Mouse (Mus musculus) cerebellum, postnatal 4 days (tissue): Measurements from ENCODE around the gene Nfrkb.

Experiments
- DNase-seq, 2 experiments: peaks; one replicate each; pipeline ENCODE4 v3.0.0; 2022; ENCODE audit warnings: low spot score in 2 of 2, mixed read lengths in 1 of 2

Gene Nfrkb

DNA sequence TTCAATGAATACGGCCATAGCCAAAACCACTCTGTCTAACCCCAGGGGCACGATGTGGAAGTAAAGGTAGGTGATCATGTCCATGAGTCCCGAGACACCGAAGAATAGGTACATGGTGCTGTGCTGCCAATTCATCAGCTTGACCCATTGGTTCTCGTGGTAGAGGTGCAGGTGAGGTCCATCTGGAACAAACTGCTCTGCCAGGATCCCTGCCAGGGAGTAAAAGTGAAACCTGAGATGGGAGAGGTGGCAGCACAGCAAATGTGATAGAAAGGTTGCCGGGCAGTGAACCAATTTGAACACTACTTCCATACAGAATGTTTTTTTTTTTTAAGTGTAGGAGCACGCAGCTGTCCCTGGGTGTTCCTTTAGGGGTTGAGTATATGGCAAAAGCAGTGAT lies 43.0 kb downstream of the Nfrkb start:
- DNase-seq, result no peak

DNA sequence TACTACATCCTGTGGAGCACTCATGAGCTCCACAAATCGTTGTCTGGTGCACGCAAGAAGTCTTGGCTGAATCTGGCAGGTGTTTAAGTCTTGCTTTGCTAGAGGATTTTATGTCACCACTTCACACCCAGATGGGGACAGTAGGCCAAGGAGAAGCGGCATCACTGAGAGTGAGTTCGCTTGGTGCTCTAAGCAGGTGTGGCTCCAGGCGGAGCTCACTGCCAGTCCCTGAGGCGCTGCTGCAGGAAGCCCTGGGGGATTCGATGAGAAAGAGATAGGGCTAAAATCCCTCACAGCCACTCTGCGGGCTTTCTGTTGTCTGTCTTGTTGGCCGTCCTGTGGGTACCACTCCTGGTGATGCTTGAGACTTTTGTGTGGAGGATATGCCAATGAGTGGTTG lies 44.0 kb downstream of the Nfrkb start:
- DNase-seq, result no peak

DNA sequence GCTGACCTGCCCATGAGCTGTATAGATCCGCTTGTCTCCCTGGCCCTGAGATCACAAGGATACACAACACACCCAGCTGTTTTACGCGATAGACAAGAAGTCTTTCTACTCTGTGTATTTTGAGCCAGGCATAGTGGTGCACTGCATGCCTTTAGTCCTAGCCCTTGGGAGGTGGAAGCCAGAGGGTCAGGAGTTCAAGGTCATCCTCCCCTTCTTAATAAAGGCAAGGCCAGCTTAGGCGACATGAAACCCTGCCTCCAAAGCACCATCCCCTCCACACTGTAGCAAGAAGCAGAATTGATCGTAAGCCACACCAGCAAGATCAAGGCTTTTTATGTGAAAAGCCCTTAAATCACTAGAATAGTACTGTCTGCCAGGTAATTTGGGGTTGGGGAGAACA lies 45.8 kb downstream of the Nfrkb start:
- no peak for DNase-seq

DNA sequence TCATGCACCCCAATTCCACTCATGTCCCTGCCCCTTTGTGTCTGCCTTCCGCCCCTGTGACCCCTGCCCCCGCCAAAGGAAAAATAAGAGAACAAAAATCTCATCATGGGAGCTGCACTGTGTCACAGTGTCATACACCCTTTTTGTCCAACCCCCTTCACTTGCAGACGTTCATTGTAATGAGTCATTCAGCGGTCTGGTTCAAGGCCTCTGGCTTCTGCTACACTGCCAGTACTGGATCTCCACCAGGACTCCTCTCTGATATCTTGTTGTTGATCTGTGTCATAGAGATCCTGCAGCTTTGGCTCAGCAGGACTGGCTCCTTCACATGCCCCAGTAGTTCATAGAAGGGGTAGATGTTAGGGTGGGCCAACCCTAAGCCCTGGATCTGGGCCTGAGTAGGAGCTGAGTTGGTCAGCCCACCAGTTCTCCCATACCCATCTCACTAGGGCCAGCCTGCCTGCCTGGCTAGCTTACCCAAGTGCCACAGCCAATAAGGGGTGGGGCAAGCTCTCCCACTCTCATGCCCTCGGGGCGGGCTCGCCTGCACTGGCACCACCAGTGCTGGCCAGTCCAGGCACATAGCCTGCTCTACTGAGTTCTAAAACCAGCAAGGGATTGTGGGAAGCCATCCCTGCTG lies 46.5 kb downstream of the Nfrkb start:
- no peak for DNase-seq

DNA sequence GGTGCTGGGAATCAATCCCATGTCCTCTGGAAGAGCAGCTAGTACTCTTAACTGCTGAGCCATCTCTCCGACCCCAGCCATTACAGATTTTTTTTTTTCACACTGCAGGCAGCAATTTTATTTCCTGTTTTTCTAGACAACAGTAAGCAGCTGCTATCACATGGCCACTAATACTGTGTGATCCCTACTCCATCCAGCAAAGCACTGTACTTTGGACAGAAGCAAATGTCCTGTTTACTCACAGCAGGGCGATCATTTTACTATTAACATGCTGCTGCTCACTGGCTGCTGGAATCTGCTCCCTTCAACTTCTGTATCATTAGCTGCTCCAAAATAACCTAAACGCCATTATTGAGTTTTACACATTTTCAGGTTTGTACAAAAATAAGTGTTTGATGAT lies 47.4 kb downstream of the Nfrkb start:
- no peak for DNase-seq

DNA sequence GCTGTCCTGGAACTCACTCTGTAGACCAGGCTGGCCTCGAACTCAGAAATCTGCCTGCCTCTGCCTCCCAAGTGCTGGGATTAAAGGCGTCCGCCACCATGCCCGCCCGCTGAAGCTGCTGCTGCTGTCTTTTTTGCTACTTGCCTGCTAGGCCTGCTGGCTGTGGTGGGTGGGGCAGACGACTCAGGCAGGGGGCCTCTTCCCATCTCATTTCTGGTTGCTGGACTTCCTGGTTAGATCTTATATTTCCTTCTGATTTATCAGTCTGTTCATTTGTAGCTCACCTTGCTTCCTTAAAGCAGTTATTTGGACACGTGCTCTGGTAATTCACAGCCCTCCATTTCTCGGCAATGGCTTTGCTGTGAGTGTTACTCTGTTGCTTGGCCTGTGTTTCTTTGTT lies 49.4 kb downstream of the Nfrkb start:
- DNase-seq, result no peak

DNA sequence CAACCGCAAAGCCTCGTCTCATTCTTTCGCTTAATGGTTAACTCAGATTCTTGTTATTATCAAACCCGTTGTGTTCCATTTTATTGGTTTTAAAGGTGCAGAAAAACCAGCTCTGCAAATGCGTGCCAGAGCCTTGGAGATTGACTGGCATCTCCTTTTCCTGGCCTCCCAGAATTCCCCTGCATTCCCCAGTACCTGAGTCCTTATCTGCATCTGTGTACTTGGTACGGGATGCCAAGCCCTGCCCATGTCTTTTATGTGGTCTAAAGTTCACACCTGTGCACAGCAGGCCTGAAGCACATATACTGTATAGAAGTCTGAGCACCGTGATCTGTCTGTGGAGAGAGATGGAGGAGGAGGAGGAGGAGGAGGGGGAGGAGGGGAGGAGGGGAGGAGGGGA lies 51.9 kb downstream of the Nfrkb start:
- DNase-seq, result no peak

DNA sequence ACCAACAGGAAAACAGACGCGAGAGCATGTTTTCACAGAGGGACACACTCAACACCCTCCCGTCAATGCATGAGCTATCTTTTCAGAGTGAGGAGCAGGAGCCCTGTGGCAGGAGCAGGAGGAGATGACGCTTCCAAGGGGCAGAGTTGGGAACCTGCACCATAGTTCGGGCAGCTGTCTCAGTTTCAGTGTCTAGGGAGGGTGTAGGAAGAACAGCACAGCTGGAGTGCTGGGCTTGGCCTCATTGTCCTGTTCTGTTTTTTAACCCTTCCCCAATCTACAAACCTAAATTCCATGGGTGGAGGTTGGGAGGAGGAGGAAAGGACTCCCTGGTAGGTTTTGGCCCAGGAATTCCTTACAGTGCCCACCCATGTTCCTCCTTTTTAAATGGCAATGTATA lies 52.8 kb downstream of the Nfrkb start:
- no peak for DNase-seq

DNA sequence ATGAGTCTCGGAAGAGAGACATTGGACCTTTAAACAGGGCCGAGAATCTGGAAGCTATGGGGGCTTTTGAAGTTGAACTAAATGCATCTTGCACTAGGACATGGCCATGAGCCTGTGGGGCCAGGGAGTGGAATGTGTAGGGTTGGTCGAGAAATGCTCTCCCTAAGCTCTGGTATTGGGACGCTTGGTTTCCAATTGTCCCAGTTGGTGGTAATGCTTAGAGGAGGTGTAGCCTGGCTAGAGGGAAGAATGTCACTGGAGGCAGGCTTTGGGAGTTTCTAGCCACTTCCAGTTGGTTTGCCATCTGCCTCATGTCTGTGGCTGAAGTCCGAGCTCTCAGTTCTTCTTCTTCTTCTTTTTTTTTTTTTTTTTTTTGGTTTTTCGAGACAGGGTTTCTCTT lies 53.3 kb downstream of the Nfrkb start:
- DNase-seq, result no peak

DNA sequence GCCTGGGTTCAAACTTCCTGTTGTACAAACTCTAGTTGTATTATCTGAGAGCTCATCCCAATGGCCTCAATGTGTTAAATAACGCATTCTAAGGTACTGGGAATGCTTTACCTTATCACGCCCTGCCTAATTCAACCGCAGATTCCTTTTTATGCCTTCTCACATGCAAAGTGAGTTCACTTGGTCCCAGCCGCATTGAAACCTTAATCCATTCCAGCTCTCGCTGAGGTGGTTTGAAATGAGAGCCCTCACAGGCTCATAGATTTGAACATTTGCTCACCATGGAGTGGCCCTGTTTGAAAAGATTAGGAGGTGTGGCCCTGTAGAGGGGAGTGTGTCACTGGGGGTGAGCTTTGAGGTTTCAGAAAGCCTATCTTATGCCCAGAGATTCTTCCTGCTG lies 54.4 kb downstream of the Nfrkb start:
- no peak for DNase-seq

DNA sequence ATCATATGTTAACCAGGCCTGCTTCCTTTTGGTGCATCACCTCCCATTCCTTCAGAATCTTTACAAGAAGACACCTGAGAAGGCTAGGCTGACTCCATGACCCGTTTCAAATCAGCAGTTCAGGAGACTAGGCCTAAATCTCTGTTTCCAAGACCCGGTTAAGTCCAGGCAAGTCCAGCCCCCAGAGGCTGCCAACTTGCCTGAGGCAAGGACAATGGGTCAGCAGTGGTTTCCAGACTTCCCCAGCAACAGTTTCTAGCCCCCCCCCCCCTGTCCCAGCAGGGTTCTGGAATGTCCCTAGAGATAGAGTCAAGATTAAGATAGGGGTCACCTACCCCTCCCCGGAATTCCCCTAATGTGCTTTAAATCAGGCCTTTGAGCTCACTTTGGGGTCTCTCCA lies 55.5 kb downstream of the Nfrkb start:
- no peak for DNase-seq

DNA sequence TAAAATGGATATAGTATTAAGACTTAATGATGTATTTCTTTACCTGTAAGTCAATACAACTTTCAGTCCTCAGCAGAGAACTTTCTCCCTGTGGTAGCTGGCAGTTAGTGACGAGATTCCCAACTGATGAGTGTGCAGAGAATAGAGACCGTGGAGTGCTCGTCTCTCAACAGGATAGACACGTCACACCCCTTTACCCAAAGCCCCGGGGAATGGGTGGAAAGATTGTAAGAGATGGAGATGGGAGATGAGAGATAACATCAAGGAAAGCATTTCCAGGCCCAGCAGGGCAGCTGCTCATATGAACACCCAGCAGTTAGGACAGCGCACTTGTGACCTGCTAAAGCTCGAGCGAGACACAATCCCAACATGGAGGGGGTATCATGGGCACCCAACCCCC lies 58.2 kb downstream of the Nfrkb start:
- no peak for DNase-seq

DNA sequence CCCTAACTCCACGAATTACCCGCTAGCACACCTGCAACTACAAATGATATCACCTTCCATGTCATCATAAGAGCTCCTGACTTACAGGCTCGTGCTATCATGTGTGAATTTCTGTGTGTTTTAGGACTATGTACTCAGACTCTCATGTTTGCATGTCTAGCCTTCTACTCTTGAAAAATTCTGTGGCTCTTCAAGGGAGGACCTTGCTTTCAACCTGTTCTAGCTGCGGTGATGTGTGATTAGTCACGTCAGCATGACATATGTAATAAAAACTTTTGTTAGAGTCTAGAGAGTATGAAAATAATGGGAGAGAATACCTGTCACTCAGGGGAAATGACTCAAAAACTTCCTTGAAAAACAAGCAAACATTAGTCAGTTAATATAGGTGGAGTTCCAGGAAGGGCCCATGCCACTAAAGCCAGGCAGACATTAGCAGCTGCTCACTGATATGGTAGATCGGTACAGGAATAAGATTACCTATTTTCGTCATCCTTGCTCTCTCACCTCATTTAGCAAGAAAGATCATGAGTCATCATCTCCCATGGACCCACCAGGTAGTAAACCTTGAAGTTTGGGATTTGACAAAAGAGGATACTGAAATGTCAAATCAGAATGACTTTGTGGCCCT lies 63.3 kb downstream of the Nfrkb start:
- DNase-seq, result no peak

DNA sequence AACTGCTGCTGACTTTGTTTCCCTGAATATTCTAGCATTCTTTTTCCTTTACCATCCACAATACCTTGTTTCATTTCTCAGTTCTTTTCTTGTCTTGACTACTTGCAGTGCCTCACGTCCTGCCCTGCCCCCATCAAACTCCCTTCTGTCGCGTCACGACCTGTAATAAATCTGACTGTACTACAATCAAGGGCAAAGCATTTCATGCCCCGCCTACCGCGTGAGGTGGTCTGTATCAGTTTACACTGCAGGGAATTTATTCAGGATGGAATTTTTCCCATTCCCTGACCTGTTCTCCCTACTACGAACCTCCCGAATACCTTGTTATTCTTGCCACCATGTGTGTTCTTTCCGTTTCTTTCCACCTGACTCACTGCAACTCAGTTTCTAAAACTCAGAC lies 66.2 kb downstream of the Nfrkb start:
- DNase-seq, result no peak

DNA sequence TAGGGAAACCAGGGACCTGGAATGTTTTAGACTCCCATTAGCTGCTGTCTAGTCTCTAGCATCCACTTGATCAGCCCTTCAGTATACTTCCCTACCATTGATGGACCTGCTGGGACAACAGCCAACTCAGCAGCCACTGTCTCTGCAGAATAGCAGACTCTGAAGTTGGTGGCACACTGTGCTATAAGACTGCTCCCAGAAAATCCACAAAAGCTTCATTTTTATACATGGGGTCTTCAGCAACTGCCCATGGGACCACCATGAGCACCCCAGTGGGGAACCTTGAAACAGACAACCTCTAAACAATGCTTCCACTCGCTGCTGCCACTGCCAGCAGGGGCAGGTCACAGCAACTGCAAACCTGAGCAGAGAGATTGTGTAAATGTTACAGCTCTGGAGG lies 68.4 kb downstream of the Nfrkb start:
- no peak for DNase-seq

DNA sequence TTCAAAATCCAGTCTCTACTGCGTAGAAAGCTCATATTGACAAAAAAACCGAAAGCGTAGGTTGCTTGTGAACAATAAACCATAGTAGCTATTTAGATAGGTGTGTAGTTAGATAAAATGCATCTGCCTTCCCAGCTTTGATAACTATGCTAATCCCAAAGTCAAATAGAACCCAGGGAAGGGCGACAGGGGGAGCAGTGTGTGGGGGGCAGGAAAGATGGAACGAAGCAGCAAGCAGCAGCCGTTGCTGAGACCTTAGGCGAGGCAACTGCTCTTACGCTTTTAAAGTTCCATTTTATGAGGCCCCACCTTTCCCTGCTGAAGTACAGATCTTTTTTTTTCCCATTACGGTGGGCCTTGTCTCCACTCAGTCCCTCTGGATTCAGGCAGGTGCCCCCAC lies 77.2 kb downstream of the Nfrkb start:
- DNase-seq, result no peak

DNA sequence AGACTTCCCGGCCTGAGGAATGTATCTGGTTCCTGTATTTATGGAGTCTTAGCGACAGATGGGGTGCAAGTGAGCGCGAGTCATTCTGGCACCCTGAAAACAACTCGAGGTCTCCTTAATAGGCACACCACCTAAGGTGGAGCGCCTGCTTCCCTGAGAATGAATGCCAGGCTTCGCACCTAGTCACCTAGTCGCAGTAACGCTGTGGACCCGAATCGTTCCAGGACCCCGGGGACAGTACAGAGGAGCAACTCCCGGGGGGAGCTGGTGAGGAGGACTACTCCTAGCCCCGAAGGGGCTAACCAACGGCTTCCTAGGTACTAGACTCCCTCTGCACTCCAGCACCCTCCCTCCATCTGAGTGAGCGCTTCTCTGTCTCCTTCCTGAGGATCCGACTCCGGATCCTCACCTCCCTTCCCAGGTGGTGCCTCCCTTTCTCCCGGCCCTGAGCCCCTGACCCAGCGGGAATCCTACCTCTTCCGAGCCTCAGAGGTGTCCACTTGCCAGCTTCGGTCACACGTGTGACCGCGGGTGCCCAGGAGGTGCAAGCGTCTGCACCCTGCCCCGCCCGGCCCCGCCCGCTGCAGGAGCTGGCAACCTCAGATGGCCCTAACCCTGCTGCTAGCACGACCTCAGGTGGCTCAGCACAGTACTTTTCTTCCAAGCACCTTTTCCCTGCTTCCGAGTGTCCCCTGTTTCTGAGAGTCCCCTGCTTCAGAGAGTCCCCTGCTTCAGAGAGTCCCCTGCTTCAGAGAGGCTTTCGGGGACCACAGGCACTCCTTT lies 77.9 kb downstream of the Nfrkb start, which contains the start of gene Tmem45b:
Tmem45b (minus strand) TSS at position 771 of the 783 bp plus-strand sequence.
- DNase-seq, result no peak
